Mouse (Mus musculus) hindbrain, embryonic 14.5 days (tissue): ENCODE results near the gene Tmem255b. TPM values are rescaled to one million over a fixed set of nuclear protein-coding genes. Genes with fewer than 3 reads are reported as not detected.

Experiments
- ATAC-seq: fragments of 200-750 bp; cut with Nextera tagmentation; 2 replicates; pipeline ENCODE4 v1.8.0; 2017; ENCODE audit warnings: moderate number of reproducible peaks, mild to moderate bottlenecking, moderate TSS enrichment, moderate library complexity; ENCODE audit not compliant: low FRiP score
- DNase-seq: peaks from one replicate; pipeline ENCODE4 v3.0.0-alpha.2; 2015; ENCODE audit warnings: low spot score
- H3K27ac ChIP-seq: fragments of 300-500 bp; sonication (generic); 2 replicates; pipeline ENCODE4 v1.5.1; 2014; ENCODE audit warnings: mild to moderate bottlenecking, moderate library complexity
- H3K27me3 ChIP-seq: fragments of 300-500 bp; sonication (generic); 2 replicates; pipeline ENCODE4 v1.6.1; 2014; ENCODE audit warnings: mild to moderate bottlenecking, low read length, mixed read lengths; ENCODE audit not compliant: control insufficient read depth, insufficient read depth
- H3K36me3 ChIP-seq: fragments of 300-500 bp; sonication (generic); replicated peaks from 2 replicates; pipeline ENCODE4 v1.6.1; 2014; ENCODE audit not compliant: control insufficient read depth, insufficient read depth
- H3K4me1 ChIP-seq: fragments of 300-500 bp; sonication (generic); replicated peaks from 2 replicates; pipeline ENCODE4 v1.6.1; 2014; ENCODE audit warnings: antibody characterized with exemption, low read length, mixed read lengths; ENCODE audit not compliant: control insufficient read depth, insufficient read depth
- H3K4me2 ChIP-seq: fragments of 300-500 bp; sonication (generic); replicated peaks from 2 replicates; pipeline ENCODE4 v1.6.1; 2014; ENCODE audit warnings: mild to moderate bottlenecking, moderate library complexity
- H3K4me3 ChIP-seq: fragments of 300-500 bp; sonication (generic); replicated peaks from 2 replicates; pipeline ENCODE4 v1.5.1; 2014; ENCODE audit warnings: mild to moderate bottlenecking, low read length
- H3K9ac ChIP-seq: fragments of 300-500 bp; sonication (generic); 2 replicates; pipeline ENCODE4 v1.6.1; 2014
- H3K9me3 ChIP-seq: fragments of 300-500 bp; sonication (generic); 2 replicates; pipeline ENCODE4 v1.6.1; 2016; ENCODE audit warnings: low read length; ENCODE audit not compliant: control insufficient read depth
- WGBS: fragments of 180-500 bp; shearing (Covaris S2); extraction: QIAGEN DNeasy Blood & Tissue Kit; methylation state at CpG from one replicate; pipeline ENCODE4 v1.1.7; 2014; 5-methylcytosine and 5-hydroxymethylcytosine counted together
- polyA plus RNA-seq: library from polyadenylated mRNA; unstranded; fragments of >200 nt; fragmentation: Nextera tagmentation; extraction: Ambion mirVana; gene quantifications from 2 replicates; pipeline ENCODE4 v1.2.1, GENCODE M21; 2014

Gene Tmem255b
- polyA plus RNA-seq, 1 experiment from 2014 or later: 0.75 TPM

DNA sequence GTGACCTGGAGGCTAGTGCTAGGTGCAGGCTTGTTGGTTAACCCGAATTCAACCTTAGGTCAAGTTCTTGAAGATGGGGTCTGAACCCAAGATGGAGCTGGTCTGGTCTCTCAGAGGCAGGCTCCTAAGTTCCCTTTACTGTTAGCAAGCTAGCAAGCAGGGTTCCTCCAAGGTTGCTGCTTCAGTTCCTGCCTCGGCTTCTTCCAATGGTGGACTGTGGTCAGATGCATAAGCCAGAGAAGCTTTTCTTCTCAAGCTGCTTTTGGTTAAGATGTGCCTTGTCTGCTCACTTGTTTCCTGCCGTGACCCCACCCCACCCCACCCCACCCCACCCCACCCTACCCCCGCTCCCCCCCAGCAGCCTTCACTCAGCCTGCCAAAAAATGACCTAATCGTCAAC lies 1.9 kb upstream of the Tmem255b start:
- Histone ChIP-seq H3K4me1 (no peaks in the 10 kb centered on the region), H3K9ac (no peak overlapping the region), H3K27me3 (peaks cover 19% of the 10 kb centered on the region), H3K4me2 (no peak overlapping the region), H3K9me3 (no peaks in the 10 kb centered on the region), H3K4me3 (no peak overlapping the region), H3K27ac (no peak overlapping the region), H3K36me3 (no peaks in the 10 kb centered on the region)
- no peak for ATAC-seq
- DNase-seq: no peak
- WGBS: 77% methylated on average over 5 of the region's 5 CpGs

DNA sequence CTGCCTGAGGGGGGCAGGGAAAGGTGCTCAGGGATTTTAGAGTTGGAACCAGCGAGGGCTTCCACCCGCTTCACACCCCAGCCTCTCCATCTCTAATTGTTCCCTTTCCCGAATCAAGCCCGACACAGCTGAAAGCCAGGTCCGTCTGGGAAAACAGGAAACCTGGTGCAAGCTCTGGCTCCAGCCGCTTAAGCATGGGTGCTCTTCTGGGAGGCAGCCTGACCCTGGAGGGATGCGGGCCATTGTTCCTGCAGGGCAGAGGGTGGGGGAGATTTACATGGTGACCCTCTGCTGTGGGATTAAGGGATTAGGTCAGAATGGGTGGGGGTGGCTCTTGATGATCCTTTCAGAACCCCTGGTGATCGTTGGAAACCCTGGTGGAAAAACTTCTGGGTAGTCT lies 1.1 kb downstream of the Tmem255b start:
- no peaks in the 10 kb centered on the region for H3K9me3 ChIP-seq
- WGBS: 15% methylated on average over 8 of the region's 8 CpGs

GRCm38 (mm10) chr8:13437531-13437930 lies 2.5 kb downstream of the Tmem255b start:
- H3K36me3 ChIP-seq: no peaks in the 10 kb centered on the region
- 86% methylated on average over 2 of the region's 2 CpGs for WGBS
- no peak overlapping the region for H3K4me3 ChIP-seq
- DNase-seq (no peak), ATAC-seq (no peak)
- H3K4me2 ChIP-seq: no peak overlapping the region
- no peaks in the 10 kb centered on the region for H3K9me3 ChIP-seq
- H3K27ac ChIP-seq: no peak overlapping the region
- no peaks in the 10 kb centered on the region for H3K4me1 ChIP-seq
- H3K9ac ChIP-seq: no peak overlapping the region
- peaks cover 19% of the 10 kb centered on the region for H3K27me3 ChIP-seq

More for the DNA sequence above, 1.1 kb downstream of the Tmem255b start:
- Histone ChIP-seq H3K4me1 (no peaks in the 10 kb centered on the region), H3K4me2 (no peak overlapping the region), H3K27me3 (peaks cover 19% of the 10 kb centered on the region), H3K36me3 (no peaks in the 10 kb centered on the region), H3K27ac (no peak overlapping the region), H3K4me3 (no peak overlapping the region), H3K9ac (no peak overlapping the region)
- no peak for DNase-seq
- ATAC-seq: no peak

DNA sequence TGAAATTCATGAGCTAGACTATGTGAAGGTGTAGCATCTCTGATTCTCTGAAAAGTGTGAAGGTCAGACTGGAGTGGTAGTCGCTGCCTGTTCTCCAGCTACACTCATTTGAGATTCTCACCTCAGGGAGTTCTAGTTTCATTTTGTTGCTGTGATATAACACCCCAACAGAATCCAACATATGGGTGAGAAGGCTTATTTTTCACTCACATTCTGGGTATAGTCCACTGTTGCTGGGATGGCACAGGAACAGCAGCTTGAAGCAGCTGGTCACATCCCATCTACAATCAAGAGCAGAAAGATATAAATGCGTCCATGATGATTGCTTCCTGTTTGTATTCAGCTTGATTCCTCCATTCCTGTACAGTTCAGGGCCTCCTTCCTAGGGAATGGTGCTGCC lies 7.2 kb downstream of the Tmem255b start:
- Histone ChIP-seq H3K36me3 (no peaks in the 10 kb centered on the region), H3K9ac (no peak overlapping the region), H3K4me3 (no peak overlapping the region), H3K27ac (no peak overlapping the region), H3K4me2 (no peak overlapping the region), H3K27me3 (no peaks in the 10 kb centered on the region), H3K4me1 (no peaks in the 10 kb centered on the region), H3K9me3 (no peaks in the 10 kb centered on the region)
- DNase-seq (no peak), ATAC-seq (no peak)
- 97% methylated on average over 2 of the region's 2 CpGs for WGBS

GRCm38 (mm10) chr8:13446456-13446855 lies 11.5 kb downstream of the Tmem255b start:
- Histone ChIP-seq H3K9ac (no peak overlapping the region), H3K36me3 (no peaks in the 10 kb centered on the region), H3K4me2 (no peak overlapping the region), H3K4me3 (no peak overlapping the region), H3K9me3 (no peaks in the 10 kb centered on the region), H3K27me3 (no peaks in the 10 kb centered on the region), H3K4me1 (no peaks in the 10 kb centered on the region), H3K27ac (no peak overlapping the region)
- ATAC-seq (no peak), DNase-seq (no peak)
- 90% methylated on average over 6 of the region's 6 CpGs for WGBS

GRCm38 (mm10) chr8:13448145-13448544 lies 13.2 kb downstream of the Tmem255b start:
- H3K9me3 ChIP-seq: no peaks in the 10 kb centered on the region
- ATAC-seq (no peak), DNase-seq (peak; percentile 40)
- no peak overlapping the region for H3K4me3 ChIP-seq
- WGBS: 58% methylated on average over 4 of the region's 4 CpGs
- H3K27me3 ChIP-seq: no peaks in the 10 kb centered on the region
- no peaks in the 10 kb centered on the region for H3K36me3 ChIP-seq
- H3K4me2 ChIP-seq: no peak overlapping the region
- H3K4me1 ChIP-seq: no peaks in the 10 kb centered on the region
- no peak overlapping the region for H3K9ac ChIP-seq
- H3K27ac ChIP-seq: no peak overlapping the region

DNA sequence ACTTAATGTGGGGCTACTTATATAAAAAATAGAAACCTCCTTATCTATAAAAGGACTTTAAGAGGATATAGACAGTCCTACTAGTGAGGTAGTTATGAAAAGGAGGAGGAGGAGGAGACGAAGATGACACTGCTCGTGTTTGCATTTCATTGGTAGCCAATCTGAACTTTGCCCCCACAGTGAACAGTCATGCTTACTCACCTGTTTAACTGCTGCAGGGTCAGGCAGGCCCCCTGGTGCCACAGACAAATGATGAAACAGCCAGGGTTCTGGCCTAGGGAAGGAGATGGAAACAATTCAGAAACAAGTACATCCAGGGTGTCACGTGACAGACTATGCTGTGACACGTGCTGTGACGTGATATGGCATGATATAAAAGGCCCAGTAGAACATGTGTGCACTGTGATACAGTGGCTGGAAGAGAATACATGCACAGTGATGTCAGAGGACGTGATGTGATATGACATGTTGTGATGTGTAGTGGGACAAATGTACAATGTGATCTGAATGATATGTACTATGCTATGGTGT lies 16.8 kb downstream of the Tmem255b start:
- DNase-seq (no peak), ATAC-seq (no peak)
- 80% methylated on average over 6 of the region's 6 CpGs for WGBS
- Histone ChIP-seq H3K27ac (no peak overlapping the region), H3K9me3 (no peaks in the 10 kb centered on the region), H3K4me1 (peaks cover 4% of the 10 kb centered on the region; the same call in 1 of the 2 replicates), H3K27me3 (no peaks in the 10 kb centered on the region), H3K36me3 (no peaks in the 10 kb centered on the region), H3K4me3 (no peak overlapping the region), H3K4me2 (no peak overlapping the region), H3K9ac (no peak overlapping the region)

DNA sequence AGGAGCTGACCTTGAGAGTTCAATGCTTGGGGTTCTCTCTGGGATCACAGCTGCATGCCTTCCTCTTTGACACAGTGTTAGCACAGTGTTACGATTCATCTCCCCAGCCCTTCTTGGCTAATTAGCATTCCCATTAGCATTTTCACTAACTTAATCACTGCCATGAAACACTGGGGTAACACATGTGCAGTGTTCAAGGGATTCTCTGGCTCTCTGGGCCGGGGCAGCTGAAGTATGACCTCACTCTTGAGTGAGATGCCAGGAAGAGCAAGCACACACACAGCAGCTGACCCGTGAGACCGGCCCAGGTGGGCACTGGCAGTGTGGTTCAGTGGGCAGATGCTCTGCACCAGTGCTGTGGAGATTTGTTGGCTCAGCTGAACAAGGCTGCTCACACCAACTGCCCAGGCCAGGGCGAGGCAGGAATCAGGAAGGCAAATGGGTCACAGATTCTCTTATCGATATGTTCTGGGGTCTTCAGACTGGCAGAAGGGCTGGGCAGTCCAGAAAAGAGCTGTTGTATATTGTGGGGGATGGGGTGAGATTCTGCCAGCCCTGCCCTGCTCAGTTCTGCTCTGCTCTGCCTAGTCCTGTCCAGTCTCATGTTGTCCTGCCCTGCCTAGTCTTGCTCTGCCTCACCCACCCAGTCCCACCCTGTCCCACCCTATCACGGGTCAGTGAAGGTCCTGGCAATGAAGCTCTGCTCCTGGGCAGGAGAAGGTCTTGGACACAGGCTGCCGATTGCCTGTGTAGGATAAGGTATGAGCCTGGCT lies 19.5 kb downstream of the Tmem255b start:
- 61% methylated on average over 8 of the region's 8 CpGs for WGBS
- H3K27ac ChIP-seq: peak overlapping the region; percentile 14; the same call in 1 of the 2 replicates
- ATAC-seq: peak; percentile 73

DNA sequence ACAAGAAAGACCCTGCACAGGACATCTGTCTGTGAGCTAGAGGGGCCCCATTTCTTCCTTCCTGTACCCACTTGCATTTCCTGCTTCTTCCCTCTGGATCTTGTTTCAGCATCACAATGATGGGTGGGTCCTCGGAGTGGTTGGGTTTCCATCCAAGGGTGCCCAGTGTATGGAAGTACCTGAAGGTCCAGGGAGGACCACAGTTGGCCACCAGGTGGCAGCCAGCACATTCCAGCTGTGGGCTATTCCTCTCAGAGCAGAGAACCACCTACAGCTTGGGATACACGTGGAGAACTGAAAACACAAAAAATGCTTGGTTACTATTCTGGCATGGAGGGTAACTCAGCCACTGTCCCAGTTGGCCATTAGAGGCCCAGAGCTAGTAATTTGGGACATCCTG lies 20.3 kb downstream of the Tmem255b start:
- no peaks in the 10 kb centered on the region for H3K27me3 ChIP-seq
- H3K36me3 ChIP-seq: no peaks in the 10 kb centered on the region
- no peaks in the 10 kb centered on the region for H3K9me3 ChIP-seq
- H3K4me3 ChIP-seq: no peak overlapping the region
- ATAC-seq (peak; percentile 64; the same call in 1 of the 2 replicates), DNase-seq (peak; percentile 69)
- no peak overlapping the region for H3K9ac ChIP-seq
- H3K4me2 ChIP-seq: no peak overlapping the region
- WGBS: 44% methylated on average over 2 of the region's 2 CpGs
- no peak overlapping the region for H3K27ac ChIP-seq
- H3K4me1 ChIP-seq: peaks cover 4% of the 10 kb centered on the region; the same call in 1 of the 2 replicates

More for the DNA sequence above, 19.5 kb downstream of the Tmem255b start:
- Histone ChIP-seq H3K9ac (no peak overlapping the region), H3K4me3 (no peak overlapping the region), H3K36me3 (no peaks in the 10 kb centered on the region), H3K4me1 (peaks cover 4% of the 10 kb centered on the region; the same call in 1 of the 2 replicates), H3K9me3 (no peaks in the 10 kb centered on the region), H3K4me2 (no peak overlapping the region), H3K27me3 (no peaks in the 10 kb centered on the region)
- DNase-seq: peak; percentile 53
